Mouse (Mus musculus) ES-Bruce4 (cell line): ENCODE results near the gene Src. TPM values are rescaled to one million over a fixed set of nuclear protein-coding genes. Genes with fewer than 3 reads are reported as not detected.

Experiments used
- H3K27ac ChIP-seq: 2 replicates; pipeline ENCODE4 v1.5.1; 2012; ENCODE audit warnings: low read length, inconsistent platforms; ENCODE audit not compliant: insufficient read depth
- H3K27me3 ChIP-seq: 2 replicates; pipeline ENCODE4 v1.6.1; 2012; ENCODE audit warnings: mild to moderate bottlenecking, low read length, inconsistent platforms; ENCODE audit not compliant: control insufficient read depth, poor library complexity, insufficient read depth, severe bottlenecking
- H3K36me3 ChIP-seq: 2 replicates; pipeline ENCODE4 v1.6.1; 2012; ENCODE audit warnings: inconsistent platforms, mild to moderate bottlenecking, low read length, moderate library complexity; ENCODE audit not compliant: control insufficient read depth, poor library complexity, insufficient read depth, severe bottlenecking
- H3K4me1 ChIP-seq: one replicate; pipeline ENCODE4 v1.8.1; 2011; ENCODE audit warnings: low read length; ENCODE audit not compliant: control insufficient read depth, insufficient read depth
- H3K4me3 ChIP-seq: 2 replicates; pipeline ENCODE4 v1.5.1; 2011; ENCODE audit warnings: low read depth, mild to moderate bottlenecking, low read length
- H3K9ac ChIP-seq: 2 replicates; pipeline ENCODE4 v1.6.1; 2012; ENCODE audit warnings: low read depth, mild to moderate bottlenecking, inconsistent platforms; ENCODE audit not compliant: poor library complexity, severe bottlenecking
- H3K9me3 ChIP-seq: replicated peaks from 2 replicates; pipeline ENCODE4 v1.6.1; 2012; ENCODE audit warnings: mild to moderate bottlenecking, low read length, inconsistent platforms; ENCODE audit not compliant: control insufficient read depth, poor library complexity, insufficient read depth, severe bottlenecking
- CTCF ChIP-seq: IDR thresholded peaks from one replicate; pipeline ENCODE4 v1.8.1; 2011; ENCODE audit warnings: low read depth, low read length
- EP300 ChIP-seq: IDR thresholded peaks from 2 replicates; pipeline ENCODE4 v1.6.1; 2011; ENCODE audit warnings: low read depth, low read length; ENCODE audit not compliant: insufficient read depth
- POLR2A ChIP-seq: IDR thresholded peaks from one replicate; pipeline ENCODE4 v1.8.1; 2011; ENCODE audit warnings: low read length; ENCODE audit not compliant: insufficient read depth
- polyA plus RNA-seq: library from polyadenylated mRNA; stranded (reverse); fragments of >200 nt; gene quantifications from 2 replicates; pipeline ENCODE4 v1.2.4, GENCODE M21; 2011; ENCODE audit warnings: low read depth; ENCODE audit not compliant: missing spikeins, insufficient read depth, insufficient read length

The Src gene
- polyA plus RNA-seq, 1 experiment: 54.7 TPM

DNA sequence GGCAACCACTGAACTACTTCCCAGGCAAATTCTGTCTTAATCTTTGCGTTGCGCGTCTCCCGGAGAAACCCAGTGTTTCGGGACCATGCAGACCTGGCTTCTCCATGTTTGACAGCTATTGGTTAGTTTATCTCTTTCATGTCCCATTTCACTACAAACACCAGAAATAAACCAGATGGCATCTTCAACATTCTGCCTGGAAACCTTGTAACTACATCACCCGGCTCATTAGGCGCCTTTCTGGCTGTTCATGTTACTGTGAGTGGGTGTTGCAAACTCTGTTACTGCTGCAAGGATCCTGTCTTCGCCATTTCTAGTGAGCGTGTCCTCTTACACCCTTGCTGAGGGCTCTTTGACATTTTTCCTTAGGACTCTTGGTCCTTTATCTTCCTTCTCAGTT lies 94.6 kb downstream of the Src start:
- H3K27ac ChIP-seq: no peak overlapping the region
- H3K4me1 ChIP-seq: no peaks in the 10 kb centered on the region
- no peaks in the 10 kb centered on the region for H3K27me3 ChIP-seq

GRCm38 (mm10) chr2:157513737-157514208 lies 95.5 kb downstream of the Src start:
- H3K4me3 ChIP-seq: no peak overlapping the region
- no peaks in the 10 kb centered on the region for H3K36me3 ChIP-seq
- H3K4me1 ChIP-seq: no peaks in the 10 kb centered on the region
- no peaks in the 10 kb centered on the region for H3K9me3 ChIP-seq
- no peak overlapping the region for H3K27ac ChIP-seq
- TF ChIP-seq CTCF (no peak), EP300 (no peak), POLR2A (no peak)
- H3K27me3 ChIP-seq: no peaks in the 10 kb centered on the region
- no peak overlapping the region for H3K9ac ChIP-seq

More for the DNA sequence above, 94.6 kb downstream of the Src start:
- no peaks in the 10 kb centered on the region for H3K36me3 ChIP-seq
- no peak for TF ChIP-seq POLR2A
- no peak for TF ChIP-seq CTCF
- TF ChIP-seq EP300: no peak
- H3K9me3 ChIP-seq: no peaks in the 10 kb centered on the region
- no peak overlapping the region for H3K9ac ChIP-seq
- no peak overlapping the region for H3K4me3 ChIP-seq

DNA sequence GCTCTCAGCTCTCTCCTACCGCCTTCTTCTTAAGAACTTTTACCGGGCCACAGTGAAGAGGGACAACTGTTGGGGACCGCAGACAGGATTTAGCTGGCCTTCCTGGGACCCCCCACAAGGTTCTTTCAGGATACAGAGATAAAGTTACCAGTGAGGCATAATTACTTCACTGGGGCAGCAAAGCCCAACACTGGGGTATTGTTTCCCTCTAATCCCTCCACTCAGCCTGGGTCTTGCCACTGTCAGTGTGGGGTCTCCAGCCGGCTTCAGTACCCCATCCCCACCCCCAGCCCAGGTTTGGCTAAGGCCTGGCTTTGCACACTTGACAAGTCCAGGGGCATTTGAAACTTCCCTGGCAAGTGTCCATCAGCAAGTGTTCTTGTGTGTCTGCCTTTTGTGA lies 96.1 kb downstream of the Src start:
- H3K36me3 ChIP-seq: no peaks in the 10 kb centered on the region
- H3K27ac ChIP-seq: no peak overlapping the region
- no peak overlapping the region for H3K4me3 ChIP-seq
- H3K27me3 ChIP-seq: no peaks in the 10 kb centered on the region
- no peaks in the 10 kb centered on the region for H3K9me3 ChIP-seq
- no peaks in the 10 kb centered on the region for H3K4me1 ChIP-seq
- TF ChIP-seq CTCF (no peak), EP300 (no peak), POLR2A (no peak)
- H3K9ac ChIP-seq: no peak overlapping the region

DNA sequence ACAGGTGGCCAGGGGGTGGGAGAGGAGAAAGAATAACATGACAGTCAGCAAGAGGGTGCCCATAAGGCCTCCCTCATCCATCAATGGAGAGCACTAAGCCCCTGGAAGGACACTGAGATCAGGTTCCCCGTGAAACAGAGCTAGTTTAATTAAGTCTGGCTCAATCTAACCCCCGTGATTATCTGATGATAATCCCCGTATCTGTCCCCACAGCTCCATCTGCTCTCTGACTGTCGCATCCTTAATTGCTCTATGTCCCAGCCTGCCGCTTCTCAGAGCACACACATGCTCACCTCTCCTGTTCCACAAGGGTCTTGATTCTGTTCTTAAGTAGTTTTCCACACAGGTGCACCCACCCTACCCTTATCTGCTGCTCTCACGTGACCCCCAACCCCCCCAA lies 99.3 kb downstream of the Src start:
- no peaks in the 10 kb centered on the region for H3K27me3 ChIP-seq
- no peak overlapping the region for H3K9ac ChIP-seq
- H3K4me1 ChIP-seq: no peaks in the 10 kb centered on the region
- TF ChIP-seq POLR2A: no peak
- TF ChIP-seq CTCF: no peak
- no peak for TF ChIP-seq EP300
- no peaks in the 10 kb centered on the region for H3K36me3 ChIP-seq
- H3K27ac ChIP-seq: no peak overlapping the region
- no peaks in the 10 kb centered on the region for H3K9me3 ChIP-seq
- no peak overlapping the region for H3K4me3 ChIP-seq

GRCm38 (mm10) chr2:157518451-157518850 lies 100.2 kb downstream of the Src start:
- Histone ChIP-seq H3K36me3 (no peaks in the 10 kb centered on the region), H3K4me1 (no peaks in the 10 kb centered on the region)
- TF ChIP-seq EP300 (no peak), CTCF (no peak), POLR2A (no peak)

DNA sequence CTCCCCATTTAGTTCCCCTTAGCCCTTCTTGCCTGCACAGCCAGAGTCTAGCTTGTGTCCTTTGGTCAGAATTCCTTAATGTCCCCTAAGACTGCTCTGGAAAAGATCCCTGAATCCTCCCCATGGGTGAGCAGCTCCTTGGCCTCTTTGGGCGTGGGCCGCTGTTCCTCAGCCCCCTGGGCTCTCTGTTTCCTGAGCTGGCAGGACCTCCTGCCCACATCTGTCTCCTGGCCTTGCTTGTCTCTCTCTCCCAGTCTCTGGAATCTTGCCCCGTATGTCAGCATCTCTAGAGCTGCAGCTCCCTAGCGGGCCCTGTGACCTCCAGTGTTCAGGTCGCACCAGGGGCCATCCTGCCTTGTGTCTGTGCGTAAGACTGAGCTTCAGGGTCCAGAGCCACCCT lies 101.2 kb downstream of the Src start:
- no peaks in the 10 kb centered on the region for H3K9me3 ChIP-seq
- H3K4me3 ChIP-seq: no peak overlapping the region
- H3K4me1 ChIP-seq: no peaks in the 10 kb centered on the region
- H3K36me3 ChIP-seq: no peaks in the 10 kb centered on the region
- H3K27ac ChIP-seq: no peak overlapping the region
- TF ChIP-seq CTCF (no peak), EP300 (no peak), POLR2A (no peak)
- H3K9ac ChIP-seq: no peak overlapping the region
- H3K27me3 ChIP-seq: no peaks in the 10 kb centered on the region

More at GRCm38 (mm10) chr2:157518451-157518850, 100.2 kb downstream of the Src start:
- no peaks in the 10 kb centered on the region for H3K27me3 ChIP-seq
- no peaks in the 10 kb centered on the region for H3K9me3 ChIP-seq
- no peak overlapping the region for H3K4me3 ChIP-seq
- H3K27ac ChIP-seq: no peak overlapping the region
- no peak overlapping the region for H3K9ac ChIP-seq
